Mouse (Mus musculus) embryonic facial prominence, embryonic 11.5 days (tissue): ENCODE results near the gene Tmem245. TPM values are rescaled to one million over a fixed set of nuclear protein-coding genes. Genes with fewer than 3 reads are reported as not detected.
"Not testable (repeated sequence)": the region's sequence is repeated elsewhere in the genome, so short reads cannot be mapped to it uniquely, and the experiment has no call there.

ENCODE experiments used
- ATAC-seq: fragments of 200-750 bp; cut with Nextera tagmentation; replicated peaks from 2 replicates; pipeline ENCODE4 v1.8.0; 2017; ENCODE audit warnings: low read depth; ENCODE audit not compliant: insufficient number of reproducible peaks, low FRiP score, low TSS enrichment
- DNase-seq: peaks from one replicate; pipeline ENCODE4 v3.0.0-alpha.2; 2015; ENCODE audit warnings: low spot score
- H3K27ac ChIP-seq: fragments of 300-500 bp; sonication (generic); replicated peaks from 2 replicates; pipeline ENCODE4 v1.5.1; 2014; ENCODE audit warnings: mild to moderate bottlenecking, low read depth, low read length, control low read depth
- H3K27me3 ChIP-seq: fragments of 300-500 bp; sonication (generic); 2 replicates; pipeline ENCODE4 v1.6.1; 2014; ENCODE audit warnings: mild to moderate bottlenecking, low read length, moderate library complexity, mixed read lengths; ENCODE audit not compliant: control insufficient read depth, insufficient read depth
- H3K36me3 ChIP-seq: fragments of 300-500 bp; sonication (generic); replicated peaks from 2 replicates; pipeline ENCODE4 v1.6.1; 2014; ENCODE audit warnings: low read depth, mild to moderate bottlenecking, low read length, moderate library complexity, mixed read lengths; ENCODE audit not compliant: control insufficient read depth, insufficient read depth
- H3K4me1 ChIP-seq: fragments of 300-500 bp; sonication (generic); 2 replicates; pipeline ENCODE4 v1.6.1; 2014; ENCODE audit warnings: low read length, mixed read lengths; ENCODE audit not compliant: control insufficient read depth, insufficient read depth
- H3K4me2 ChIP-seq: fragments of 300-500 bp; sonication (generic); 2 replicates; pipeline ENCODE4 v1.6.1; 2014; ENCODE audit warnings: low read depth, mild to moderate bottlenecking, control low read depth, low read length, moderate library complexity
- H3K4me3 ChIP-seq: fragments of 300-500 bp; sonication (generic); 2 replicates; pipeline ENCODE4 v1.5.1; 2014; ENCODE audit warnings: low read depth, low read length, control low read depth
- H3K9ac ChIP-seq: fragments of 300-500 bp; sonication (generic); replicated peaks from 2 replicates; pipeline ENCODE4 v1.6.1; 2014; ENCODE audit warnings: mild to moderate bottlenecking, control low read depth, low read length
- H3K9me3 ChIP-seq: fragments of 300-500 bp; sonication (generic); replicated peaks from 2 replicates; pipeline ENCODE4 v1.6.1; 2016; ENCODE audit warnings: mild to moderate bottlenecking, low read length, inconsistent platforms, mixed read lengths; ENCODE audit not compliant: control insufficient read depth
- WGBS: fragments of 180-500 bp; shearing (Covaris S2); extraction: QIAGEN DNeasy Blood & Tissue Kit; methylation state at CpG from one replicate; pipeline ENCODE4 v1.1.7; 2014; 5-methylcytosine and 5-hydroxymethylcytosine counted together
- polyA plus RNA-seq: library from polyadenylated mRNA; unstranded; fragments of >200 nt; fragmentation: Nextera tagmentation; extraction: Ambion mirVana; gene quantifications from 2 replicates; pipeline ENCODE4 v1.2.1, GENCODE M21; 2014

Gene Tmem245
- polyA plus RNA-seq, 1 experiment from 2014 or later: 5.4 TPM

- Histone ChIP-seq H3K4me3 (no peak overlapping the region), H3K4me1 (no peaks in the 10 kb centered on the region), H3K27me3 (no peaks in the 10 kb centered on the region), H3K36me3 (no peaks in the 10 kb centered on the region; the same call in 1 of the 2 replicates), H3K9ac (no peak overlapping the region), H3K4me2 (no peak overlapping the region), H3K27ac (no peak overlapping the region), H3K9me3 (no peaks in the 10 kb centered on the region)
- ATAC-seq (no peak), DNase-seq (no peak)
- 93% methylated on average over 11 of the region's 11 CpGs for WGBS
Measured at GRCm38 (mm10) chr4:56880036-56880703, 67.1 kb downstream of the Tmem245 start.

- ATAC-seq (no peak), DNase-seq (no peak)
- H3K4me2 ChIP-seq: no peak overlapping the region
- H3K9ac ChIP-seq: no peak overlapping the region
- WGBS: over 99% methylated on average over 7 of the region's 7 CpGs
- H3K9me3 ChIP-seq: no peaks in the 10 kb centered on the region
- H3K4me1 ChIP-seq: no peaks in the 10 kb centered on the region
- H3K4me3 ChIP-seq: no peak overlapping the region
- H3K27ac ChIP-seq: no peak overlapping the region
- no peaks in the 10 kb centered on the region; the same call in 1 of the 2 replicates for H3K36me3 ChIP-seq
- no peaks in the 10 kb centered on the region for H3K27me3 ChIP-seq
Measured at GRCm38 (mm10) chr4:56878971-56879370, 68.3 kb downstream of the Tmem245 start.

GRCm38 (mm10) chr4:56870541-56870940, 76.7 kb downstream of the Tmem245 start:
- not testable (repeated sequence) for H3K9ac ChIP-seq, H3K4me2 ChIP-seq, H3K27ac ChIP-seq, H3K4me3 ChIP-seq, ATAC-seq, H3K4me1 ChIP-seq, H3K27me3 ChIP-seq, H3K9me3 ChIP-seq, DNase-seq, H3K36me3 ChIP-seq
- 97% methylated on average over 11 of the region's 11 CpGs for WGBS

- whole genome bisulfite sequencing: 79% methylated on average over 5 of the region's 5 CpGs
- no peak for ATAC-seq
- H3K4me1 ChIP-seq: no peaks in the 10 kb centered on the region
Measured at GRCm38 (mm10) chr4:56867761-56868160, 79.5 kb downstream of the Tmem245 start.

GRCm38 (mm10) chr4:56865971-56866370, 81.3 kb downstream of the Tmem245 start:
- DNase-seq (no peak), ATAC-seq (no peak)

More at GRCm38 (mm10) chr4:56867761-56868160, 79.5 kb downstream of the Tmem245 start:
- Histone ChIP-seq H3K27me3 (no peaks in the 10 kb centered on the region), H3K4me3 (no peak overlapping the region), H3K27ac (no peak overlapping the region), H3K9me3 (no peaks in the 10 kb centered on the region), H3K36me3 (no peaks in the 10 kb centered on the region), H3K9ac (no peak overlapping the region), H3K4me2 (no peak overlapping the region)
- DNase-seq: no peak

GRCm38 (mm10) chr4:56865003-56865511, 82.2 kb downstream of the Tmem245 start, which contains the start of gene Ctnnal1:
Ctnnal1 (minus strand) TSS chr4:56865188.
- WGBS: 0% methylated on average over 40 of the region's 45 CpGs
- Histone ChIP-seq H3K36me3 (no peaks in the 10 kb centered on the region), H3K9me3 (no peaks in the 10 kb centered on the region), H3K27ac (peak within 1 kb of the TSS; percentile 70), H3K4me3 (peak within 1 kb of the TSS; percentile 86), H3K27me3 (no peaks in the 10 kb centered on the region), H3K4me1 (no peaks in the 10 kb centered on the region), H3K9ac (peak within 1 kb of the TSS; percentile 79), H3K4me2 (peak within 1 kb of the TSS; percentile 90)
- ATAC-seq: peak; percentile 96
- peak; percentile 89 for DNase-seq

More at GRCm38 (mm10) chr4:56865971-56866370, 81.3 kb downstream of the Tmem245 start:
- no peak overlapping the region for H3K27ac ChIP-seq
- no peak overlapping the region for H3K4me3 ChIP-seq
- H3K4me1 ChIP-seq: no peaks in the 10 kb centered on the region
- H3K27me3 ChIP-seq: no peaks in the 10 kb centered on the region
- no peaks in the 10 kb centered on the region for H3K36me3 ChIP-seq
- H3K4me2 ChIP-seq: no peak overlapping the region
- no peaks in the 10 kb centered on the region for H3K9me3 ChIP-seq
- no peak overlapping the region for H3K9ac ChIP-seq
- 57% methylated on average over 4 of the region's 4 CpGs for WGBS

- DNase-seq: peak; percentile 57
- ATAC-seq: peak; percentile 68
- H3K4me1 ChIP-seq: no peaks in the 10 kb centered on the region
- peak overlapping the region; percentile 86 for H3K4me3 ChIP-seq
- H3K36me3 ChIP-seq: no peaks in the 10 kb centered on the region
- no peaks in the 10 kb centered on the region for H3K27me3 ChIP-seq
- H3K9me3 ChIP-seq: no peaks in the 10 kb centered on the region
- H3K4me2 ChIP-seq: peak overlapping the region; percentile 90
- whole genome bisulfite sequencing: 1% methylated on average over 44 of the region's 49 CpGs
- peak overlapping the region; percentile 70 for H3K27ac ChIP-seq
- peak overlapping the region; percentile 79 for H3K9ac ChIP-seq
Measured at GRCm38 (mm10) chr4:56864417-56865001, 82.7 kb downstream of the Tmem245 start.

- ATAC-seq (no peak), DNase-seq (no peak)
- Histone ChIP-seq H3K27ac (no peak overlapping the region), H3K27me3 (no peaks in the 10 kb centered on the region), H3K9ac (peak overlapping the region; percentile 79), H3K4me2 (peak overlapping the region; percentile 90), H3K4me1 (no peaks in the 10 kb centered on the region), H3K4me3 (peak overlapping the region; percentile 86), H3K9me3 (no peaks in the 10 kb centered on the region), H3K36me3 (no peaks in the 10 kb centered on the region)
- WGBS: 56% methylated on average over 4 of the region's 4 CpGs
Measured at GRCm38 (mm10) chr4:56864016-56864415, 83.2 kb downstream of the Tmem245 start.
